Mouse (Mus musculus): ENCODE data around the gene Ppfibp1.

Gene Ppfibp1

DNA sequence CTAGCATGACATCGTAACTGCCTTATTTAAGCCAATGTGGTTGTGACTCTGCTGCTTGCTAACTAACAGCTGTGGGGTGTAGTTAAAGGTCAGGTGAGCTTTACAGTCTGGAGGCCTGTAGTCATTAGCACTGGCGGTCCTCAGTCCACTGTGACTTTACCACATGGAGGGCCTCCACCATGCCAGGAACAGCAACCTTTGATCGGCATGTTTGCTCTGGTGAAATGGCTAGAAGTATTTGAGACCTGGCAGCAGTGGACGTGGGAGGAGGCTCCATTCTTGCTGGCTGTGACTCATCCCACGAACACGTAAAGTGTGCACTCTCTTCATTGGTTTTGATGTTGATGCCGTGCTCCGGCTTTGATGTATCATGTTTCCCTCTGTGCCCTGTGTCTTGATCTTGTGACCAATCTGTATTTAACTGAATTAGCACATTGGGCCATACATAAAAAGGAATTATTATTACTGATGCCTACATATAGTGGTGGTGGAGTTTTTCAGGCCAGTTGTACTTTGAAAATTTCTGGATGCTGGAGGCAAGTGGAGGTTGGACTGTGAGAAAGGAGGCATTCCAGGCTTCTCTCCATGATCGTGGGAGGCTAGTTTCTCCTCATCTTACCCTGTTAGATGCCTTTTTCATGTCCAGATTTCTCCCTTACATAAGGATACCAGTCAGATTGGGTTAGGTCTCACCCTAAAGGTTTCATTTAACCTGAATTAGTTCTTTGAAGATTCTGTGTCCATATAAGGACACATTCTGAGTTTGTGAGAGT is 71.8 kb downstream of the Ppfibp1 start:
- DNase-seq (ENCODE audit: low spot score): no peak

DNA sequence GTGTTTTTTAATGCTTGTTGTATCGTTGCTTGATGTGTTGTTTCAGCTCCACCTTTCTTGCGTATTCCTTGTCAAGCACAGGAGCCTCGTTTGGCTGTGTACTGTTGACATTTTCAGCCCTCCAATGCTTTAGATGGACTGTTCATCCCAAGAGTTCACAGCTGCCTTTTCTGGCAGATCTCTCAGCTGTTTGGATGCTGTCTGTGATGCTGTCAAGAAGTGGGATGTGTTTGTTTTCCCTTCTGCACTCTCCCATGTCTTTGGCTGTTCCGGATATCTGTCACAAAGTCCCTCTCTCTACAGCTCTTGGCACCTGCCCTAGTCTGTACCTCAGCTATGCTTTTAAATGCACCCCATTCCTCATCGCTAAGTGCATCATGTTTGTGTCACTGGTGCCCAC is 72.7 kb downstream of the Ppfibp1 start:
- DNase-seq (ENCODE audit: low spot score): no peak

DNA sequence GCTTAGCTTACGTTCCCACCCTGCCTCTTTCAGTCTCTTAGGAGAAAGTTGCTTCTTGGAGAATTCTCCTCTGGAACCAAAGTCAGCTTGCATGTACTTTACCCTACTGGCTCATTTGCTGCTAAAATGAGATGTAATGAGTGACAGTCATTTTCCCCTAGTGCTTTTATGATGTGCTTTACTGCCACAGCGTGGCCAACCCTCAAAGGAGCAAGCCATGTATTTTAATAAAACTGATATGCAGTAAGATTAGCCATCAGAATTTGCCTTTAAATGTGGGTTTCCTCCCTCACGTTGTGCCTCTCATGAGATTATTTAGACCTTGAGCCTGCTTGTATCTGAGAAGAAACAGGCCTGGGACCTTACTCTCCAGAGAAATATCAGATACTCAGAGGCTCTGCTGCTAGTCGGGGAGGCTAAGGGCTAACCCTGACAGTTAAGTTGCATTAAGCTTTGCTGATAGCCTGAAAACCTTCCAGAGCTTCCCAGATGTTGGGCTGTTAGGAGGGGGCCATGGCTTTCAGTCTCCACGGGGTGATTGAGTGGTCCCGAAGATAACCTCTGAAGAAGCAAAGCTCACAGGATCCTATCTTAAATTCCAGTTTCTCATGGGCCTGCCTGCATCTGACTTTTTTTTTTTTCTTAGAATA is 73.7 kb downstream of the Ppfibp1 start:
- DNase-seq (ENCODE audit: low spot score): no peak

DNA sequence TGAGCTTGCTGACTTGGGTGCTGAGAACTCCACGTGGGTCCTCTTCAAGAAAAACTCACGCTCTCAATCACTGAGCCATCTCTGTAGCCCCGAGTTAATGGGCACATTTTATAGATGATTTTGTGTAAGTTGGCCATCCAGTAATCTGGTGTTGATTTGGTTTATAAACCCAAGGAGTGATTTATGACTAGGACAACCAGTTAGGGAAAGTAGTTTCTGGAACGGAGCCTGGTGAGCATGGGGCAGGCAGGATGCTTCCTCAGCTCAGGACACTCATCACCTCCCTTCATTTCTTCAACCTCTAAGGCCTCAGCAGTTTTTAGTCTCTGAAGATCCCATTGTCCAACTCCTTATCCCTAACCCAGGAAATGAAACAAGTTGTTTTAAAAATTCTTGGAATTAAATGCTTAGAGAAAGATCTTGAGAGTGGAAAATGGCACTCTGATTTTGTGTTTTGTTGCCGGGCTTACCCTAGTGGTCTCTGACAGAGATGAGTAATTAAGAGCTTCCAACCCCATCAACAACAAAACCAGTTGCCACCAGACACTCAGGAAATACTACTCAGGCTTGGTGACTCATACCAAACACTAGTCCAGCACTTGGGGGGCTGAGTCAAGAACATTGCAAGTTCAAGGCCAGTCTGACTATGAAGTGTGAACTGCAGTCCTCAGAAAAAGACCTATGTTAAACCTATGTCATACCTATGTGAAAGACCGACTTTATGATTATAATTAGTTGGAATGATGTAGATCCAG is 75.3 kb downstream of the Ppfibp1 start:
- DNase-seq (ENCODE audit: low spot score): no peak

DNA sequence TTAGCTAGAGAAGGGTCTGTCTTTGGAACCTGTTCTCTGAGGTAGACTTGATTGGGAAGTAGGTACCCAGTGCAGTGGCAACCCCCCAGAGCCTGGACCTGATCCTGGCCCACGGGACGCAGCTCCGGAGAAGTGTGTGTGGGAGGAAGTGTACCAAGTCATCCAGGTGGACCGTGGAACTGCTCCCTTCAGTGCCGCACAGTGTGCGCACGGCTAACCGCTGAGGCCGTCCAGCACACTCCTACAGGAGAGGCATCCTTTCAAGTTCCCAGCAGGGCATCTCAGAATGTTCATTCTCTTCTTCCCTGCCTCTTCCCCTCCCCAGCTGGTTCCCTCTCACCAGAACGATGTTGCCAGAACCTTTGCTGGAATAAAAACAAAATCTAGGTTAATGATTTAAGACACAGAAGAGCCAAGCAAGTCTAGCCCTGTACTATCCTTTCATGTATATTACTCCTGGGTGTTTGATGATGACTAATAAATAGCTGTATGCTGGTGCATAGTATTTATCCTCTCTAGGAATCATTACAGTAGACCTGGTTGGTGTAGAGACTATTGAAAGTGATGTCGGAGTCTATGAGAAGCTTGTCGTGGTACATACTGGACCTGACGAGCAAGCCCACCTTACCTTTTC is 77.0 kb downstream of the Ppfibp1 start:
- no peak for DNase-seq (ENCODE audit: low spot score)

DNA sequence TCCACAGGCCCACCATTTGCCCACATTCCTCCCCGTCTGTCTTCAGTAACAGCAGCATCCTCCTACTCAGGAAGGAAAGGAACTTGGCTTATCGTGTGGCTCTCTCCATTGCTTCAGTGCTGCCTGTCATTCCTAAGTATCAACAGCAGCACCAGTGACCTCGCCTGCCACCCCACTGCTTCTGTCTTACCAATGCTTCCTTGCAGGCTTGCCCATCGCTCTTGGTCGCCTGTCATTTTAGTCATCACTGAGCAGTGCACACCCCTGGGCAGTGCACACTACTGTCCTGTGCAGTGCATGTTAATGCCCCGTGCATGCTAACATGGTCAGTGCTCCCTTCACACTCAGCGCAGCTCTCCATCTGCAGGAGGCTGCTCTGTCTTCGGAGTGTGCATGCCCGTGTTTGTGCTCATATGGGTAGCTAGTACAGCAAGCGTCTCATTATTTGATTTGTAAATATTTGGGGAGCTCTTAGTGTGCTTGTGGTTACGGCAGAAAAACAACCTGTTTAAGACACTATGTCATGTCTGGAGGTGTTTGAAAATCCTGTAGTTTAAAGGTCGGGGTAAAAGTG is 78.2 kb downstream of the Ppfibp1 start:
- DNase-seq (ENCODE audit: low spot score): no peak

DNA sequence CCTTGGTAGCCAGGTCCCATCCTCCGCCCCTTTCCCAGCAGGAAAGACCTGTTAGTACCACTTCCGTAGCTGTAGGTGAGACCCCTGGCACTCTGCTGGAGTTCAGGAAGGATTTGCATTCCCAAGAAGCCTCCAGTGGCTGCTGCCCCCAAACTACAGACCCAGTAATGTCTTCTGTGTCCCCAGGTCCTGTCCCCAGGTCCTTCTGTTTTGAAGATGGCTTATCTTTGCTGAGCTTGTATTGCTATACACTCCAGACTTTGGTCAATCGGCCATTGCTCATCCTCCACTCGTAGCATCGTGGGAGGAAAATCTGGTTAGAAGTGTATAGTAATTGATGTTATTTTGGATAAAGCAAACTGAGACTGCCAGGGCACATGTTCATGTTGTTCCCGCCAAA is 79.5 kb downstream of the Ppfibp1 start:
- DNase-seq (ENCODE audit: low spot score): no peak

DNA sequence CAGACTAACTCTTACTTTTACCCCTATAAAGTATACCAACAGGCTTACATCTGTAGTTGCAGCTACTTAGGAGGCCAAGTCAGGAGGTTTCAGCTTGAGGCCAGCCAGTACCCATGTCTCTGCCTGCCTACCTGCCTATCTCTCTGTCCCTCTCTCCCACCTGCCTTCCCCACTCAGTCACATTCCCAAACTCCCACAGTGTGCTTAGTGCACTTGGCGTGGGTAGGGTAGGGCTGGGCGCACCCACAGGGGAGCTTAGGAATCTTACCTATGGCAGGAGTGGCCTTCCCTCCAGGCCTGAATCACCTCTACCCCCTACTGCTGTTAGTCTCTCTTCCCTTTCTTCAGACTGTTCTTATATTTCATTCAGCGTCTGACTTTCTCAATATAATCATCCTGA is 82.5 kb downstream of the Ppfibp1 start:
- DNase-seq (ENCODE audit: low spot score): no peak

DNA sequence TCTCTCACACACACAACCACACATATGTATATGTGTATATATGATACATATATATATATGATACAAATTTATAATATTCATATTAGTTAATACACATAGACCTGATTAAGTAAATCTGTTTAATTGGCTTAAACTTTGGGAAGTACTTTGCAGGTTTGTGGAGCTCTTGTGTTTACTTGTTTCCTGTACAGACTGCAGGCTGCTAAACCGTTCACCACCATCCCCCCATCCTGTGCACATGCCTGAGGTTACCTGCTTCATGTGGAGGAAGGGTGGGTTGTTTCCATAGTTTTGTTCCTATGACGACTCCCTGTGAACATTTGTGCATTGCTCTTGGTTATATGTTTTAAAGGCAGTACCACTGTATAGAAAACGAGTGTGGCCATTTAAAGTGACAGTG is 83.1 kb downstream of the Ppfibp1 start:
- no peak for DNase-seq (ENCODE audit: low spot score)

DNA sequence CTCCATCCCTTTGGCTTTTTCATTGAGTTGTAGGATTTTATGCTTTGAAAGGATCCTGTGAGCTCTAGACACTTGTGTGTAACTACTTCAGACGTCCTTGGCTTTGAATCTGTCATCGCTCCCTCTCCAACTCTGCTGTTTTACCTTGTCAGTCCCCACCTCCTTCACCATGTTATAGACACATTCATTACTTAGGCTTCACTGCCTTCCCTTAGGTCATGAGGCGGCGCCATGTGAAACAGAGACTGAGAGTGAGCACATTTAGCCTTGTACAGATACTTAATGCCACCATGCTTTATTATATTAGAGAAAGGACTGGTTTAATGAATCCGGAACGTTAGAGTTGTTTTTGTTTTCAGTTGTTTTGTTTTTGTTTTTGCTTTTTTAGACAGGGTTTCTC is 83.7 kb downstream of the Ppfibp1 start:
- DNase-seq (ENCODE audit: low spot score): no peak

DNA sequence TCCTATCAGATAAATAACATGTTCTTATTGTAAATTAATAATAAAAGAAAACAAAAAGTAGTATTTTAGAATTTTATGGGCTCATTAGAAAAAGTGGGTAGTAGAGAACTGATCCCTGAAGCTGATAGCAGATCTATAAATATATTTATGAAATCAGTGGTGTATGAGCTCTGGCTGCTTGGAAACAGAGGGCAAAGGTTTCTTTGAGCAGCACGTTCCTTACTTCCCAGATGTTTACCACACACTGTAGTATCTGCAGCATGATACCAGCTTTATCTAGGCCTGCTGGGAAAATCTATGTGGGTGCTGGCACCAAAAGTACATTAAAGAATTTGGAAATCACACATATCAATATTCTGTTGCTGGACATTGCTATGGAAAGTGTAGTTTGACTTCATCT is 84.5 kb downstream of the Ppfibp1 start:
- DNase-seq (ENCODE audit: low spot score): no peak

DNA sequence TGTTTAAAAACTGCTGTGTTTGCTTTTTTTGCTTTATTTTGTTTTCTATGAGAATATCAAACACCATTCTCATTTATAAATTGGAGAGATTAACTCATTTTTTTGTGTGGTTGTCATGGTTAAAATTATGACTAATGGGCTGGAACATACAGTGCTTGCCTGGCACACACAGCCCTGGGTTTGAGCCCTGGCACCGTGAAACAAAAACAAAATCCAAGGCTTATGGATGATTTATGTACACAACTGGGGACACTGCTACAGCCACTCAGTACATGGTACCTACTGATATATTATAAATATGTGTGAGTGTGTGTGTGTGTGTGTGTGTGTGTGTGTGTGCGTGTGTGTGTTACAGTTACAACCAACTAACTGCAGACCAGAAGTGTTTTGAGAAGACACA is 85.1 kb downstream of the Ppfibp1 start:
- no peak for DNase-seq (ENCODE audit: low spot score)

DNA sequence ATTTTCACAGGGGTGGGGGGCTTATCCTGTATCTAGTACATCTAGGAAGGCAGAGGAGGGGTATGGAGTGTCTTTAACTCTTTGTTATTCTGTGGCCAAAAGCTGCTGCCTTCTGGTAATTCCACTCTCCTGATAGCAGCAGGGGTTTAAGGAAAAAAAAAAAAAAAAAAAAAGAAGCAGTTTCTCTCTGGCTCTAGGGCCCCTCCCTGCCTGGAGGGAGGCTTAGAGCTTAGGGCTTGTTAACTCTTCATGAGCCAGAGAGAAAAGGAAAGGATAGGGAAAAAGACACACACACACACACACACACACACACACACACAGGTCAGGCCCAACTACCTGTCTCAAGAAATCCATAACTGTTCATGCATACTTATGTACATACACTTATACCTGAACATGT is 85.5 kb downstream of the Ppfibp1 start:
- DNase-seq (ENCODE audit: low spot score): no peak

DNA sequence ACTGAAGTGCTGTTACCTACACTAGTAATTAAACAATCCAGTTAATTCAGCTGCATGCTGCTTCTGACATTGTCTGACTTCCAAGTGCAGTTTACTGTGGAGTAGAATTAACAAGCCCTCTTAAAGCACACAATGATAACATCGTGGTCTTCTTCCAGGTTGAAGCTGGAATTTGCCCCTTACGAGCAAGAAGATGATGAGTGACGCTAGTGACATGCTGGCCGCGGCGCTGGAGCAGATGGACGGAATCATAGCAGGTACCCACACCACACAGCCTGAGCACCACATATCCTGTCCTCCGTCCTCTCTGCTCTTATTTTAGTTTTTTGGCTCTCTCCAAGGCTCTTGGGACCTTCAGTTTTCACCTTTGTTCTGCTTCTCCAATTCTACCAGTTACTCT is 88.2 kb downstream of the Ppfibp1 start:
- DNase-seq (ENCODE audit: low spot score): no peak

DNA sequence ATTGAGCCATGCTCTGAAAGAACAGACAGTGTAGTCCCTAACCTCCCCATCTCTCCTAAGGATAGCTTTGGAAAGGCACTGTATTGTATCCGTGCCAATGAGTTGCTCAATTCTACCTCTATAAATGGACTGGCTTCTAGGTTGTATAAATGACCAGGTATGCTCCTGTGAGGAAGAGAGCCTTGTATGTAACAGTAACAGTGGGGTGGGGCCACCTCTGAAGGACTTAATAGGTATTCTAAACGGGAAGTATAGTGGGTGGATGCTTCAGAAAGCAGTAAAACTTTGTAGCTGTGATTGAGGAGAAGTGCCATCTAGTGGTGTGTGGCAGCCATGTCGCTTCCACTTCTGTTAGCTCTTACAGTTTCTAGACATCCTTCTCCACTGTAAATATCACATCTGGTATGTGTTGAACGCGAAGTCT is 90.4 kb downstream of the Ppfibp1 start:
- DNase-seq (ENCODE audit: low spot score): no peak

DNA sequence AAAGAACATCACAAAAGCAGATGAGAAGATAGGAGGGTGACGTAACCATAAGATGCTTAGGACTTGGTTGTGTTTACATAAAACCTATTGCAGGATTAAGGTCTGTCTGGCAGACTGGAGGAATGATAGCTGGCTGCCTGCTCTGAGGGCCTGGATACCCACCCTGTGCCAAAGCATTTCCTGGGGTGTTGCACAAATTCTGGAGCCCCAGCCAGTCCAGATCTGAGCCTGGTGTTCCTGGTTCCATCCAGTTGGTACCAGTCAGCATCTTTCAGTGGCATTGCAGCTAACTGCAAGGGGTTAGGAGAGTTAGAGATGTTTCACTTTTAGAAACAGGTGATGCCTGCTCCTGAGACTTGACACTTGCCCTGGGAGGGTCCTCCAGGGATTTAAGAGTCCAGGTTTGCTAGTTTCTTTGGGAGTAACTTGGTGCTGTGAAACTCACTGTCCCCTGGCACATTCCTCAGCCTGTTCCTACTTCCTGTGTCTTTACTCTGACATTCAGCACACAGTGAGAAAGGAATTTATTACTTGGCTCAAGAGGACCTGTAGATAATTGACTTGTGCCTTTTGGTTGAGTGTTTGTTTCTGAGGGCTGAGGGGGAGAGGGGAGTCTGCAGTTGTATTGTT is 90.9 kb downstream of the Ppfibp1 start:
- no peak for DNase-seq (ENCODE audit: low spot score)

DNA sequence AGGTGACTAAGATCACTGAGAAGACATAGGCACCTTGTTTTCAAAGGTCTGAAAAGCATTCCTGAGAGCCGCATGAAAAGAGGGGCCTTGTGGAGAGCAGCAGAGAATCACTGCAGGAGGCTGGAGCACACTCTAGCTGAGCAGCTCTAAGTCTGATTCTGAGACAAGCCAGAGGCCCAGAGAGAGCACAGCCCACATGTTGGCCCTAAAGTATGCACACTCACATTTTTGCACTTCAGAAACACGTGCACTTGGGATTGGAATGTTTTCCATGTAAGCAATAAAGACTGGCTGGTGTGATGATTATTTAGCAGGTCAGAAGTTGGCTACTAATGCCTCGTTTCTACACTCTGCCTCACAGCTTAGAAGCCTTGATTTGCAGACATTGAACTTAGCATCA is 91.7 kb downstream of the Ppfibp1 start:
- DNase-seq (ENCODE audit: low spot score): no peak

DNA sequence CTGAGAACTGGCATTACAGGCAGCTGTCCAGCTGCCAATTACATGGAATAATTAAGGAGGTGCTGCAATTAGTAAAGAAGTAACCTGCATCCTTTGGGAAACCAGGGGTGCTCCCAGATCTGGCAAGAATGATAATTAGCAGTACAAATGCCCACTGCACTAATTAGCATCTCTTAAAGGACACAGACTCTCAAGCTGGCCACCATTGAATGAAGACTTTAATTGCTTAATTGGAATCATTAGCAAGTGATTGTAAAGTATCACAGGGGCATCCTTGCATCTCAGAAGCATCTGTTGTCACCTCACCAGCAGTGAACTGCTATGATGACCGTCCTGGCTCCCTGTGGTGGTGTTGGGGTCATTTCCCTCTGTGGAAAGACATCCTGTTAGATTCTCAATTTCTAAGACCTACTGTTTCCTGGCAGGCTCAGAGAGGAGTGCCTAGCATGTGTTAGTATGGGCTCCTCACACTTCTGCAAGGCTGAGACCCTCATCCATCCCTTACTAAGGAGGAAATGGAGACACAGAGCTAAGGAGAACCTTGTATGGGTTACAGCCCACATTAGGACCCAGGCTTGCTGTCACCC is 93.1 kb downstream of the Ppfibp1 start:
- DNase-seq (ENCODE audit: low spot score): no peak

DNA sequence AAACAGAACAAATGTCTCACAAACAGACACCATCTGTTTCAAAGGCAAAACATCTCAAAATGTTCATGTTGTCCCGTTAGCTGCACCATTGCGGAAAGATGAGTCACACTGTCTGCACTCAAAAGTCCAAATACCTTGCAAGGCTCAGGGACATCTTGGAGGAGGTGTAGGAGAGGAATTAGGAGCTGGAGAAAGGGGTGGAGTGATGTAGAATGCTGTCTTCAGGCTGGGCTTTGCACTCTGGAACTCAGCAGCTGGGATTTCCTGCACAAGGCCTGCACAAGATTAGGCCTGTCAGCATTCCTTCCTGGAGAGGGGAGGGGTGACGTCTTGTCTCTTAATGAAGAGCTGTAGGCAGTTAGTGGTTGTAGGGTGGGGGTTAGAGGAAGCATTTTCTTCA is 96.3 kb downstream of the Ppfibp1 start:
- DNase-seq (ENCODE audit: low spot score): no peak

DNA sequence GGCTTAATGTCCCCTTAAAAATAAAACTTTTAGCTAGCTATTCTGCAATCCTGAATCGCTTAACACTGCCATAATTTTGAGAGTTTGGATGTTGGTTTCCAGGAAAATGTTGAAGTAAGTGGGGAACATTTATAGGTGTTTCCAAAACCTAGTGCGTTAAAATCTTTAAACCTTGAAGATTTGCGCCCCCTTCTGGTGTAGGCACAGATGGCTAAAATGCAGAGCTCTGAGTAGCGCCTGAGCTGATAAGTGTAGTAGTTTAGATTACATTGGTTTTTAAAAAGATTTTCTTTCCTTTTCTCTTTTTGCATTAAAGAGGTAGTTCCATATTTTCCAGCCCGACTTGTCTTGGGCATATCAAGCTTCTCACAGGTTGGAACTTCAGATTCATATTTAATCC is 105.9 kb downstream of the Ppfibp1 start:
- DNase-seq (ENCODE audit: low spot score): no peak

DNA sequence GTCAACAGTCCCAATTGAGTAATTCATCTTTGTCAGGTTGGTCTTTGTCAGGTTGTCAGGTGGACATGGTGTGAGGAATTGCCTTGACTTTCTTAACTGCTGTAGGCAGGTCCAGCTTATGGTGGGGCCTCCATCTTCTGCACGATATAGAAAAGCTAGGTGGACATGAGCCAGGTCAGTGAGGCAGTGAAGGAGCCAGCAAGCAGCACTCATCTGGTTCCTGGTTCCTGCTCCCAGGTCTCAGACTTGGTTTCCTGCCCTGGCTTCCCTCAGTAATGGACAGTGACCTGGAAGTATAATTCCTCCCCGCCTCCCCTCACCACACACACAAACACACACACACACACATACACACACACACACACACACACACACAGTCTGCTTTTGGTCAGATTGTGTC is 107.1 kb downstream of the Ppfibp1 start:
- no peak for DNase-seq (ENCODE audit: low spot score)

DNA sequence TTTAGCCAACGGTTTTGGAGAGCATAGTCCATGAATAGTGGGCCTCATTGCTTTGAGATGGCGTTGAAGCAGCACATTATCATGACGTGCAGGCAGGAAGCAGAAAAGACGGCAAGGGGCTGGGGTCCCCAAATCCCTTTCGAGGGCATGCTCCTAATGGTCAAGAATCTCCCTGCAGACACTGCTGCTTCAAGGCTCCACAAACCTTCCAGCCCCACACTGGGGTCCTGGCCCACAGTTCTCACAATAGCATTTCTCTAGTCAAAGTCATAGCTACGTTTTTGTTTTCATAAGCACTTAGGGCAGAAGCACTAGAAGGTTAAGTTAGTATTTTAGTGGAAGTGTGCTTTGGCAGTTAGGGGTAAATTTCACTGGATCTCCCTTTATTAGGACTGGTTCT is 107.6 kb downstream of the Ppfibp1 start:
- no peak for DNase-seq (ENCODE audit: low spot score)
